Mouse (Mus musculus): ENCODE results near the gene Meltf. TPM values are rescaled to one million over a fixed set of nuclear protein-coding genes. Genes with fewer than 3 reads are reported as not detected.
A peak's percentile ranks its signal among the peaks of the same experiment; 100 is the strongest.

The Meltf gene
- total RNA-seq, 2 experiments from 2014 or later: not detected

GRCm38 (mm10) chr16:31890907-31891306 lies 12.3 kb downstream of the Meltf start:
- no peak for DNase-seq
- intact Hi-C loops (cut with DNase I): no loop called here

- DNase-seq: no peak
- intact Hi-C loops (cut with DNase I): no loop called here
Measured at GRCm38 (mm10) chr16:31893396-31894141, 15.0 kb downstream of the Meltf start.

- DNase-seq: no peak
- intact Hi-C loops (cut with DNase I): no loop called here
Measured at GRCm38 (mm10) chr16:31896971-31897774, 18.6 kb downstream of the Meltf start.

- no peak for DNase-seq
- intact Hi-C loops (cut with DNase I): no loop called here
Measured at GRCm38 (mm10) chr16:31898546-31899326, 20.1 kb downstream of the Meltf start.

GRCm38 (mm10) chr16:31901886-31902285 lies 23.3 kb downstream of the Meltf start:
- no peak for DNase-seq
- intact Hi-C loops (cut with DNase I): no loop called here

GRCm38 (mm10) chr16:31903239-31903638 lies 24.6 kb downstream of the Meltf start:
- DNase-seq: no peak
- intact Hi-C loops (cut with DNase I): no loop called here

GRCm38 (mm10) chr16:31905331-31905730 lies 26.7 kb downstream of the Meltf start:
- intact Hi-C loops (cut with DNase I): no loop called here
- no peak for DNase-seq

GRCm38 (mm10) chr16:31905891-31906825 lies 27.5 kb downstream of the Meltf start:
- DNase-seq: no peak
- intact Hi-C loops (cut with DNase I): no loop called here

GRCm38 (mm10) chr16:31906896-31907295 lies 28.3 kb downstream of the Meltf start:
- DNase-seq: no peak
- intact Hi-C loops (cut with DNase I): no loop called here

- DNase-seq: no peak
- intact Hi-C loops (cut with DNase I): no loop called here
Measured at GRCm38 (mm10) chr16:31908959-31909358, 30.3 kb downstream of the Meltf start.

GRCm38 (mm10) chr16:31910281-31910847 lies 31.8 kb downstream of the Meltf start:
- DNase-seq: no peak
- intact Hi-C loops (cut with DNase I): no loop called here

- intact Hi-C loops (cut with DNase I): loop anchor here (1.0 to 5.0 kb wide), 3 partner anchors 38 to 455 kb away; no protein-coding TSS in a partner anchor
- no peak for DNase-seq
Measured at GRCm38 (mm10) chr16:31917776-31918175, 39.2 kb downstream of the Meltf start.

- intact Hi-C loops (cut with DNase I): loop anchor here (1.0 to 5.0 kb wide), 3 partner anchors 39 to 456 kb away; no protein-coding TSS in a partner anchor
- DNase-seq: peak; percentile 41 to 56
Measured at GRCm38 (mm10) chr16:31918248-31918724, 39.7 kb downstream of the Meltf start.

- intact Hi-C loops (cut with DNase I): no loop called here
- DNase-seq: no peak
Measured at GRCm38 (mm10) chr16:31924368-31924767, 45.8 kb downstream of the Meltf start.

- DNase-seq: no peak
- intact Hi-C loops (cut with DNase I): no loop called here
Measured at GRCm38 (mm10) chr16:31926091-31926490, 47.5 kb downstream of the Meltf start.

GRCm38 (mm10) chr16:31926547-31927182 lies 48.1 kb downstream of the Meltf start:
- intact Hi-C loops (cut with DNase I): no loop called here
- DNase-seq: no peak

GRCm38 (mm10) chr16:31927412-31927811 lies 48.8 kb downstream of the Meltf start:
- intact Hi-C loops (cut with DNase I): no loop called here
- DNase-seq: no peak

GRCm38 (mm10) chr16:31931330-31931729 lies 52.7 kb downstream of the Meltf start:
- intact Hi-C loops (cut with DNase I): no loop called here
- no peak for DNase-seq

- no peak for DNase-seq
- intact Hi-C loops (cut with DNase I): no loop called here
Measured at GRCm38 (mm10) chr16:31932255-31932654, 53.6 kb downstream of the Meltf start.
